Mouse (Mus musculus): Measurements from ENCODE around the gene Gm10778.

Gene Gm10778

GRCm38 (mm10) chr10:81648803-81649775, at the start of gene Gm10778:
Gene Gm10778 (plus strand): TSS chr10:81649059.
- peak; percentile 84 for DNase-seq

DNA sequence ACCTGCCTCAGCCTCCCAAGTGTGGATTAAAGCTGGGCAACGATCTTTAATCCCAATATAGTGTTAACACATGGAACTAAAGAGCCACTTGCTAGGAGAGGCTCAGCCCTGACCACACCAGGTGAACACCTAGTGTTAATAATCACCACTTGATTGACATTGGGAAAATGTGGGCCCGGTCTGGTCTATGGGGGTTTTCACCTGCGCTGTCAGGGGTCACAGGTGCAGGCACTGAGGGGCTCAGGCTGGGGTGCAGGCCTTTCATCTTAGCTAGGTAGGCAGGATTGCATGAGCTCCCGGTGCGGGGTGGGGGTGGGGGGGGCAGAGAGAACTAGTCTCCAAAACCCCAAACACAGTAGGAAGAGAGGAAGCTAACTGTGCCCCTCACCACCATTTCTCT, 49.2 kb upstream of the Gm10778 start:
- DNase-seq, result peak; percentile 56

GRCm38 (mm10) chr10:81600096-81600495, 48.8 kb upstream of the Gm10778 start:
- DNase-seq, result no peak

- DNase-seq, result peak; percentile 97
Measured at GRCm38 (mm10) chr10:81600738-81601203, 48.1 kb upstream of the Gm10778 start, which contains the start of gene Tle6. Gene Tle6 (minus strand): TSS chr10:81601073.

DNA sequence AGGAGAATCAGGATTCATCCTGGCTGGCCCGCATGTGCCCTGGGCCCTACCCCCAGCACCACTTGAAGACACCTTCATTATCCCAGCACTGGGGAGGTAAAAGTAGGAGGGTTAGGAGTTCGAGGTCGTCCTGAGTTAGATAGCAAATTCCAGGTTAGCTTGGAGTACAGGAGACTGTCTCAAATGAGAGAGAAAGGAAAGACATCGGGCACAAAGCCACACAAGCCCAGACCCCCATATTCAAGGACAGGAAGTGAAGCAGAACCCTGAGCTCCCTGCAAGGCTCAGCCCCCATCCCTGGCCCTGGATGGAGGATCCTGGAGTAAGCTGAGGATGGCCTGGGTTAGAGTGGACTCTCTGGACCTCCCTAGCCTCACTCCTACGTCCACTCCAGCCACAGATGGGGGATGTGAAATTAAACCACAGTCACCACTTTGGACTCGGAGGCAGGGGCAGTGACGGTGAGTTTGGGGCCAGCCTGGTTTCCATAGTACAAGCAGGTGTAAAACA, 47.4 kb upstream of the Gm10778 start:
- DNase-seq, result no peak

DNA sequence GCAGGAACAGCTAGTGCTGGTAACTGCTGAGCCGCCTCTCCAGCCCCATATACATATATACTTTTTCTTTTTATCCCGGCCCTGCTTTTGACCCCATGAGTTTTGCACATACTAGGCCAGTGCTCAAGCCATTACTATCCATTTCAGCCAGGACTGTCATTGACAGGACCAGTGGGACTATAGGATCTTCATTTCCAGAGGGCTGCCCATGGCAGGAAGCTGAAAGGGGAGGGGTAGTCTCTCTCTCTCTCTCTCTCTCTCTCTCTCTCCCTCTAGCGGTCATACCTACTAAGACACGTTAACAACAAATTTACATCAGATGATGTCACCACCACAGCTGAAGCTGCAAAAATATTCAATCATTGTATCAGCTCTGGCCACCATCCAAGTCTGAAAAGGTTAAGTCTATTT, 46.1 kb upstream of the Gm10778 start:
- DNase-seq, result peak; percentile 69

- DNase-seq, result no peak
Measured at GRCm38 (mm10) chr10:81604019-81604967, 44.6 kb upstream of the Gm10778 start.

GRCm38 (mm10) chr10:81604968-81605665, 43.7 kb upstream of the Gm10778 start:
- peak; percentile 91 for DNase-seq

DNA sequence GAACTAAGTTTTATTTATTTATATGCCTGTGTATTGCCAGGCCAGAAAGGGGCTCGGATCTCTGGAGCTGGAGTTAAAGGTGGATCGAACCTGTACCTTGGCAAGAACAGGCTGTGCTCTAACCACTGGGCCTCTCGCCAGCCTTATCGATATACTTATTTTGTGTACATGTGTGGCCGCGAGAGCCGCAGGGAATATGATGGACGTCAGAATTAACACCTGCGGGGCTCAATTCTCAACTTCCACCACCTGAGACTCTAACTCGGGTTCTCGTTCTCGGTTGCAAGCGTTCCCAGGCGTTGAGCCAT, 43.2 kb upstream of the Gm10778 start:
- DNase-seq, result peak; percentile 38

DNA sequence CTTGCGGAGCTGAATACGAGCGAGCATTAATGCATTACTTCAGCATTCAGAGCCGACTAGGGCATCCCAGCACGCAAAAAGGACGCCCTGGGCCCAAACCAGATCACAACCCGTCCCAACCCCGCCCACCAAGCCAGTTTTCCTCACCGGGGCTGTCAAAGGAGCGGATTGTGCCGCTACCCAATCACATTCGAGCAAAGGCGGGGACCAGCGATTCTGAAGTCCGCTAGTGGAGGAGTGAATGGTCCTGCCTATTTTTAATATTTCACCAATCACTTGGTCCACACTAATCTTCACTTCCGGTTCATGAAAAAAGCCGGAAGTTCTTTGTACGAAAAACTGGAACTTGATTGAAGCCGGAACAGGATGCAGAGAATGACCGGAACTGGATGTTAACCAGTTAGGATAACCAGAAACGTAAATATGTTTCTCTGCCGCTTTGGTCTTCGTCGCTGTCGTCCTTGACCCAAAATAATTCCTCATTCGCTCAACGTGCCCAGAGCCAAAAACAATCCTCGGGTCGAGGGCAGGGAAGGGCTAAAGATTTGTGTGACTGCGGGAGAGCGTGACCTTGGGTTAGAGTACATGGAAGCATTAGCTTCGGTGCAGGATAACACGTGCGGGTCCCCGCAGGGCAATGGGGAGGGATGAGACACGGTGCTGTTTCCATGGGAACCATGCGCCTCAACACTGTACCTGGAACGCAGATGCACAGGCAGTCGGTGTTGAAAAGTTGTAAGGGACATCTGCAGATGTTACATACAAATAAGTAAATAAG, 42.7 kb upstream of the Gm10778 start, which contains the start of gene BC025920:
TSS of gene BC025920 (plus strand) at position 297 of the 778 bp plus-strand sequence.
- DNase-seq, result peak; percentile 84

DNA sequence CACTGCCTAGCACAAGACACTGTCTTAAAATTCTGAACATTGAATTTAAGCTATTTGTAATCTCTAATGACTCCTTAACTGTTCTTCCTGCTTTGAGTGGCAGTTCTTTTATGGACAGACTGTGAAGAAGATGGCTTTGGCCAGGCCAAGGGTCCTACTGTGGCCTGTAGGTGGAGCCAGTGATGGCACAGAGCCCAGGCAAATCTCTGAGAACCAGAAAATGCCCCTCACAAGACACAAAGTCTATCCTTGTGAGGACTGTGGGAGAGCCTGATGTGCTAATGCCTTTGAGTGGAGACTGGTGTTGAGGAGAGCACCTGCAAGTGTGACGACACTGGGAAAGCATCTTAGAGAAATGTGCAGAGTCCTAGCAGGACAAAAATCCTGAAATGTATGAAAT, 40.6 kb upstream of the Gm10778 start:
- DNase-seq, result no peak

- DNase-seq, result no peak
Measured at GRCm38 (mm10) chr10:81612779-81613178, 36.1 kb upstream of the Gm10778 start.

DNA sequence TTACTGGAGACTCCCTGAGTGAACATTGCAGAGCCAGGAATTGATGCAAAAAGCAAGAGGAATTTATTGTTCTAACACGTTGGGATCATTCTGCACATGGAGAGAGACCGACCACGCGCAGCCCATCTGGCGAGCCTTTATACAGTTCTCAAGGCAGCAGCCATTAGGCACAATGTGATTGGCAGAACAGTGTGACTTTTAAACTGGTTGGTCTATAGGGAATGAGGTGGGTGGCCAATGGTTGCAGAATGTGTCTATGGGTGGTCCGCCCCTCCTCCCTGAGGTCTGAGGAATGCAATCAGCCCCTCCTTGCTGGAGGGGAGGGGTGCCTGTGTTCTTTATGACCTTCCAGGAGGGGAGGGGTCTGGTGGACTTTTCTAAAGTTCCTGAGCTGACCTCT, 33.4 kb upstream of the Gm10778 start:
- no peak for DNase-seq

DNA sequence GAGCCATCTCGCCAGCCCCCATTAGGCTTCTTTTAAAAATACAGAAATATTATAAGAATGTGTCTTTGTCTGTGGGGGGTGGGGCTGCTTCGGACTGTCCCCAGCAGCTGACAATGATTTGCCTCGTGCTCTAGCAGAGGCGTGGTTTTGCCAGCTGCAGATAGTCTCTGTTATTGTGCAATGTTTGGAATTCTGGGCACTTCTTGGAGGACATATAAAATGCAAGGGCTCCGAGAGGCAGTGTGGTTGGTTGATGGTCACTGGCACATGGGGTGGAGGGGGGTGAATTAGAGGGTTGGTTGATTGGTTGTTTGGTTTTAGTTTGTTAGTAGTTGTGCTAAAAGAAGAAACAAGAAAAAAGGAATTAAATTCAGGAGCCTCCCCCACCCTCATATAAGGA, 28.9 kb upstream of the Gm10778 start:
- DNase-seq, result no peak

GRCm38 (mm10) chr10:81620786-81621185, 28.1 kb upstream of the Gm10778 start:
- no peak for DNase-seq

GRCm38 (mm10) chr10:81623441-81623840, 25.4 kb upstream of the Gm10778 start:
- no peak for DNase-seq

DNA sequence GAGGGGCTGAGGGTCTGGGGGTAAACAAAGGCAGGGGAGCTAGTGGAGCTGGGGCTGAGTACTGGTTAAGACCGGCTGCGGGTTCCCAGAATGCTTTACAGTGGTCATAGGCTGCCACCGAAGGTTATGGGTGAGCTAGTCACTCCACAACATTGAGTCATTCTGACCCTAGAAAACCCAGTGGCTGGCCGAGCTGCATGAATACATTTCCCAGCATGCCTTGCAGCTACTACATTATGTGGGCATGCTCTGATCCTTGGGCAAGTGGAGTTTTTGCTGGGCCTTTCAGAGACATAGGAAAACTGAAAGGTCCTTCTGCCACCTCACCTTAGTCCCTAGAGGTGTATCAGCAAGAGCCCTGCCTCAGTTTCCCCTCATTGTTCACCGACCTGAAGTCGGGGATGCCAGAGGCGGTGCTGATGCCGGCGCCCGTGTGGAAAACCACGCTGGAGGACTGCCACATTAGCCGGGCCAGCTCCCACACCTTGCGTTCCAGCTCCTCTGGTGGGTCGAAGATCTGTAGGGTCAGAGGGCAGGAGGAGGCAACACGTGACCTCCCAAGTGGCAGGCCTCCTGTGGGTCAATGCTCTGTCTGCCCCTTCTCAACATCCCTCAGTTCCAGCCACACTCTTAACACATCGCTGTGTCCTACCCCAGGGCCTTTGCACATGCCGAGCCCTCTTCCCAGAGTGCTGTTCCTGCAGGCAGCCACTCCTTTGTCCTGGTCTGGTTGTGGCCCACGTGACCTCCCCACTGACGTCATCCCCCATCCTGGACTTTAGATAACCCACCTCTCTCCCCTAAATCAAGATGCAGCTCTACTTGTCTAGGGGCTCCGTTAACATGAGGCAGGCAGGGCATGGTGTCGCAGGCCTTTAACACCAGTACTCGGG, 22.5 kb upstream of the Gm10778 start:
- DNase-seq, result peak; percentile 35

DNA sequence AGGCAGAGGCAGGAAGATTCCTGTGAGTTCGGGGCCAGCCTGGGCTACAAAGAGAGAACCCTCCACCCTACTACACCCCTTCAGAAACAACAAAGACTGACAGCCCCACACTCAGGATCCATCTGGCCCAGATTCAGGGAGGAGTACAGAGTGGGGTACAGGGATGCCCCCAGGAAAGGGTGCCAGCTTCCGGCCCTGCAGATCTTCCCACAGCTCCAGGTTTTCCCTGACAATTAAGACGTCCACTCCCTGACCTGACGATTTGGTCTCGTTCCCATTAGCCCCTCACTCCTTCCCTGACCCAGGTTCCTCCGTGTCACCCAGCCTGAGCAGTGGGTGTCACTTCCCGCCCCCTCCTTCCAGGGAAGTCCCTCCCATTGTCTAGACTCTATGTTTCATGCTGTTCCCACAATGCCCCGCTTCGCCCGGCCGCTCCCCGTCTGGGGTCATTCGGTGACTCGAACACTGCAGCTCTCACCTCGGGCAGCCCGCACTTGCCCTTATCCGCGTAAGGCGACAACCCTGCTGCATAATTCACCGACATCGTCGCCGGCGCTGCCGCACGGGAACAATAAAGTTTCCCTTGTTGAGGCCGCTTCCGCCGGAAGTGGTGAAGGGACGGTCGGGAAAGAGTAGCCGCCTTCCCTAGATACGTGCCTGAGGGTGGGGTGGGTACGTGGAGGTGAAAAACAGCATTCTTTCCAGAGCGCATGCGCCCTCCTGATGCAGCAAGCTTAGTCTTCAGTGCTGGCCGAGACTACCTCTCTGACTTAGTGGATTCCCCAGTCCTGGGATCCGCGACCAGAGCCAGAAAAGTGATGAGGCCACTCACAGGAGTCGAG, 21.6 kb upstream of the Gm10778 start, which contains the start of gene Sirt6:
TSS of gene Sirt6 (minus strand) at position 804 of the 842 bp plus-strand sequence.
- peak; percentile 94 for DNase-seq

GRCm38 (mm10) chr10:81627836-81628220, 21.0 kb upstream of the Gm10778 start:
- DNase-seq, result no peak

Data from thymus, postnatal 14 days (tissue).